Mouse (Mus musculus) neural tube, embryonic 15.5 days (tissue): ENCODE results near the gene Agt. TPM values are rescaled to one million over a fixed set of nuclear protein-coding genes. Genes with fewer than 3 reads are reported as not detected.

Experiments used
- polyA plus RNA-seq: library from polyadenylated mRNA; unstranded; fragments of >200 nt; fragmentation: Nextera tagmentation; extraction: Ambion mirVana; gene quantifications from 2 replicates; pipeline ENCODE4 v1.2.1, GENCODE M21; 2015

The Agt gene
- polyA plus RNA-seq, 1 experiment from 2014 or later = 1.8 TPM

Other genes with a start within 250 kb of the Agt start
- 12.0 and 17.0 TPM in 2 replicates for gene Pgbd5, start 130.0 kb downstream of the Agt start, polyA plus RNA-seq
- 30.4 and 32.2 TPM in 2 replicates for gene Cog2, start 48.9 kb downstream of the Agt start, polyA plus RNA-seq
- 0.17 and 0.45 TPM in 2 replicates for gene Capn9, start 6.4 kb upstream of the Agt start, polyA plus RNA-seq
- gene 2310022B05Rik, start 93.7 kb upstream of the Agt start, polyA plus RNA-seq = 15.4 and 16.1 TPM in 2 replicates
- 57.5 and 62.9 TPM in 2 replicates for gene Ttc13, start 152.3 kb upstream of the Agt start, polyA plus RNA-seq
- 28.2 and 30.6 TPM in 2 replicates for gene Arv1, start 152.4 kb upstream of the Agt start, polyA plus RNA-seq
- gene Fam89a, start 182.1 kb upstream of the Agt start, polyA plus RNA-seq = 3.8 and 5.1 TPM in 2 replicates
- gene Trim67, start 223.4 kb upstream of the Agt start, polyA plus RNA-seq = 23.6 and 28.3 TPM in 2 replicates